Mouse (Mus musculus) R1 (cell line): ENCODE results near the gene Wfdc6a.
"Not testable (repeated sequence)": the region's sequence is repeated elsewhere in the genome, so short reads cannot be mapped to it uniquely, and the experiment has no call there.

Experiments used
- DNase-seq: peaks from one replicate; pipeline ENCODE4 v3.0.0-alpha.2; 2018; ENCODE audit warnings: low read depth, low spot score

The Wfdc6a gene

GRCm38 (mm10) chr2:164585025-164585725 is at the start of gene Wfdc6a:
TSS of gene Wfdc6a (minus strand) at chr2:164585447.
- DNase-seq, result not testable (repeated sequence)

DNA sequence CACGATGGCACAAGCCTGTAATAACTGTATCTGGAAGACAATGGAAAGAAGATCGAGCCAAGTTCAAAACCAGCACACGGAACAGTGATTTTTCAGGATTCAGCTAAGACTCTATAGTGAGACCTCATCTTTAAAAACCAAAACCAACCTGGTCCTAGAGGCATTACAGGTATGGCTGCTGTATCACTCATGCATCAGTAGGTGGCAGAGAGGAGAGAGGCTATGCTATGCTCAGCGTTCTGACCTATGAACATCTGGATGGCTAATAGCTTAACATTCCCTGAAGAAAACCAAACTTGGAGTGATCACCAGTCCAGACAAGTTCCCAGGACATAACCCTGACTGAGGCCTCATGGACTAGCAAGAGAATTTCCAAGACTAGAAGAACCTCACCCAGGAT is 36.5 kb upstream of the Wfdc6a start:
- DNase-seq, result no peak

DNA sequence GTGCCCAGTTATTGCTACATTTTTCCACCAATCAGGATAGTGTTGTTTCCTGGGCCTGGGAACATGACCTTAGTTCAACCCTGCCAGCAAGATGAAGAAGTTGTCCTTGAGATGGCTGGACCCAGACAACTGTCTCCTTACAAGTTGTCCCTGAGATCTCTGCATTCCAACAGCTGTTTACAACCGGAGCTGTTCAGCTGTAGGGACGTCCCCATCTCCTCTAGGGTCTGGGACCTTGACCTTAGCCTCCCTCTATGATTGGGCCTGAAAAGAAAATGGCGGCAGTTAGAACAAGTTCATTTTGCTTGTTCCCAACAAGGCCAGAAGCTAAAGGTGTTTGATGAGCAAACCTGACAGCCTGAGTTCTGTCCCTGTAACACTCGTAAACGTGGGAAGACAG is 33.8 kb upstream of the Wfdc6a start:
- no peak for DNase-seq

GRCm38 (mm10) chr2:164615386-164615785 is 30.1 kb upstream of the Wfdc6a start:
- DNase-seq, result no peak

DNA sequence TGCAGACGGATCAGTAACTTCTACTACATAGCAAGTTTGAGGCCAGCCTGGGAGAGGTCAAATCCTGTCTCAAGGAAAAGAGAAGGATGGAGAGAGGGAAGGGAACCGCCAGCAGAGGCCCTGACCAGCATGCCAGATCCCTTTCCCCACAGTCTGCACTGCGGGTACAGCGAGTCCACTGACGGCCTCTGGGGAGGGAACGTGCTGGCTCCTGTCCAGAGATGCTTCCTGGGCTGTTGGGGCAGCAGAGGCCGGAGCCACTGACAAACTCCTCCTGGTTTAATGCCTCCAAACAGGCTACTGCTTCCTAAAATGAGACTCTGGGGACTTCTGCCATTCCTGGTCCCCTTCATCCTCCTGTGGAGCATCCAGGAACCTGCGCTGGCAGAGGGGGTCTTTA is 28.2 kb upstream of the Wfdc6a start, which contains the start of the genes Wfdc6b and Wfdc8:
Wfdc6b (plus strand) TSS at position 52 of the 400 bp plus-strand sequence.
Wfdc8 (minus strand) TSS at position 156 of the 400 bp plus-strand sequence.
- not testable (repeated sequence) for DNase-seq

- no peak for DNase-seq
Observed at GRCm38 (mm10) chr2:164608781-164609180, 23.5 kb upstream of the Wfdc6a start.

GRCm38 (mm10) chr2:164604411-164604810 is 19.2 kb upstream of the Wfdc6a start:
- no peak for DNase-seq

- DNase-seq, result peak; percentile 69
Observed at GRCm38 (mm10) chr2:164603482-164603881, 18.2 kb upstream of the Wfdc6a start.

DNA sequence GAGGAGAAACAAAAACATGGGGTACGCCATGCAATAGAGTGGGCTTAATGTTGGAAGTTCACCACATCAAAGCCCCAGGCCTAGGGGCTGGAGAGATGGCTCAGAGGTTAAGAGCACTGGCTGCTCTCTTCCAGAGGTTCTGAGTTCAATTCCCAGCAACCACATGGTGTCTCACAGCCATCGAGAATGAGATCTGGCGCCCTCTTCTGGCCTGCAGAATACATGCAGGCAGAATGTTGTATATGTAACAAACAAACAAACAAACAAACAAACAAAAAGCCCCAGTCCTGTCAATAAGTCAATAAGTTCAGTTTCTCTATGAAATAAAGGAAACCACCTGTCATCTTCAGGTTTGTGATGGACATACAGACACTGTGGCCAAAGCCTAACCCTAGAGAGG is 14.9 kb upstream of the Wfdc6a start:
- DNase-seq, result peak; percentile 23

GRCm38 (mm10) chr2:164593494-164593893 is 8.2 kb upstream of the Wfdc6a start, which contains the start of gene Eppin:
TSS of gene Eppin (minus strand) at chr2:164593594.
- no peak for DNase-seq

- peak; percentile 61 for DNase-seq
Observed at GRCm38 (mm10) chr2:164592014-164592413, 6.8 kb upstream of the Wfdc6a start.

DNA sequence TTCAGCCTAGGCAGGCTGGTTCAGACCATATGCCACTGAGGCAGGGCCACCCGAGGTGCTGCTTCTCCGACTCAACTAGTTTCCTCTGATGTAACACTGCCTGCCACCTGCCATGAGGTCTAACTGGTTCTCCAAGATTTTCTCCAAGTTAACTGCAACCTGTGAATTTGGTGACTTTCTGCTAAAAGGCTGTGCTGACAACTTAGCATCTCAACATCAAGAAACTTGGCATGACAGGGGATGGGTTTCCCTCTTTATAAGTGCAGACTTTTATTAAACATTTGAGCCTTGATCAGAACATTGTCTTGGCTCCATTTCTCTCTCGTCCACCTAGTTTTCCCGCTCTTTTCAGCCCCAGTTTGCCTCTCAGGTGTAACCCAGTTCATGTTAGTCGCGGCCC is 11.9 kb downstream of the Wfdc6a start, which contains the start of gene Spint3:
Spint3 (minus strand) TSS at position 101 of the 400 bp plus-strand sequence.
- not testable (repeated sequence) for DNase-seq

DNA sequence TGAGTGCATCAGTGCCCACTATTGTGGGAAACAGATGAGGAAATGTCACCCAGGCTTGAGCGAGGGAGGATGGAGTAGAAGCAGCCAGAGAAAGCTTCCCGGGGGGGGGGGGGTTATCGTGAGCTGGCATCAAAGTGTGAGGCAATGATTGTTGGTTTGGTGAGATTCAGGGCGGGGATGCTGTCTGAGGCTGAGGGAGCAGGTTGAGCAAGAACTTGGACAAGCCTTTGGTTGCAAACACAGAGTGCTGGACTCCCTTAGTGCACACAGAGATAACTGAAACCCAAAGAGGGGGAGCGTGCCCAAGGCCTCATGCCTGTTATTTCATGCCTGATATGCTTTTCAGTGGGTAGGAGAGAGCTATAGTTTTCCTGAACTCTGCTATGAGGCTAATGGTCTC is 17.8 kb downstream of the Wfdc6a start:
- DNase-seq, result no peak

- peak; percentile 49 for DNase-seq
Observed at GRCm38 (mm10) chr2:164566997-164567396, 18.2 kb downstream of the Wfdc6a start.

DNA sequence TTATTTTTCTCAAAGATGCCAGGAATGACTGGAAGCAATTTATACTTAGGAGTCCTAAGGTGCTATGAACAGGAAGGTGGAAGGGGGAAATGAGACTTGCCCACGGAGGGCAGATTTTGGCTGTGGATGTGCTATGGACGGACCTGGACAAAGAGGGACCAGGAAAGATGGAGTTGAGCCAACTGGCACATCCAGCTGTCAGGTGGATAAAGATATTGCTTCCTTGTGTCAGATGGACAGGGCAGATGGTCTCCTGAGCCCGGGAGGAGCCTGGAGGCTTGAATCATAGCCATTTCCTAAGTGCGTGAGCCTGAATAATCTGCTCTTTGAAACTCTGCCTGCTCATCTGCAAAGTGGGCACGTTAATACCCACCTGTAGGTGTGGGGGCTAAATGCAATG is 20.9 kb downstream of the Wfdc6a start:
- DNase-seq, result no peak

DNA sequence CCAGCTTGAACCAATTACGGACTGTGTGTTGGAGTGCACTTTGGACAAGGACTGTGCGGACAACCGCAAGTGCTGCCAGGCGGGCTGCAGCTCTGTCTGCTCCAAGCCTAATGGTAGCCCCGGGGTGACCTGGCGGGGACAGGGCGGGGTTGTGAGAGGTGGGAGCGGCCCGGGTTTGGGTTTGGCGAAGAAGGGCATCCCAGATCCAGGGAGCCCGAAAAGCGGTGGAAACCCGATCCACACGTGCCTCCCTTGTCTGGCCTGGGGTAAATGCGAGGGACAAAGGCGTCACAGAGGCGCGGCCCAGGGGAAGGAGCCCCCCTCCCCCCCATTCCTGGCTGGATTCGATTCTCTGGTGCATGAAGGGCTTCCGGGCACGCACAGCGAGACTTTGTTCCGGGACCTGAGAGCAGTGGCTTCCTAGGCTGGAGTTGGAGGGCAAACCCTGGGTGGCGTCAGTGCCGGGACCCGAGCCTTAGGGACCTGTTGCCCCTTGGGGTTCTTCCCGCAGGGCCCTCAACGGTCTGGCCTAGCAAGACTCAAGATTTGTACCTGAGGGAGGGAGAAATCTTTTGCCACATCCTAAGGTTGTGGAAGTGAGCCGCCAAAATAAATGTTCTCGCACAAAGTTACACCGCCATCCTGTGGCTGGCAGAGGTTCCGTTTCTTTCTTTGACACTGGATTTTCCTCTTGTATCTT is 21.8 kb downstream of the Wfdc6a start:
- DNase-seq, result peak; percentile 76

DNA sequence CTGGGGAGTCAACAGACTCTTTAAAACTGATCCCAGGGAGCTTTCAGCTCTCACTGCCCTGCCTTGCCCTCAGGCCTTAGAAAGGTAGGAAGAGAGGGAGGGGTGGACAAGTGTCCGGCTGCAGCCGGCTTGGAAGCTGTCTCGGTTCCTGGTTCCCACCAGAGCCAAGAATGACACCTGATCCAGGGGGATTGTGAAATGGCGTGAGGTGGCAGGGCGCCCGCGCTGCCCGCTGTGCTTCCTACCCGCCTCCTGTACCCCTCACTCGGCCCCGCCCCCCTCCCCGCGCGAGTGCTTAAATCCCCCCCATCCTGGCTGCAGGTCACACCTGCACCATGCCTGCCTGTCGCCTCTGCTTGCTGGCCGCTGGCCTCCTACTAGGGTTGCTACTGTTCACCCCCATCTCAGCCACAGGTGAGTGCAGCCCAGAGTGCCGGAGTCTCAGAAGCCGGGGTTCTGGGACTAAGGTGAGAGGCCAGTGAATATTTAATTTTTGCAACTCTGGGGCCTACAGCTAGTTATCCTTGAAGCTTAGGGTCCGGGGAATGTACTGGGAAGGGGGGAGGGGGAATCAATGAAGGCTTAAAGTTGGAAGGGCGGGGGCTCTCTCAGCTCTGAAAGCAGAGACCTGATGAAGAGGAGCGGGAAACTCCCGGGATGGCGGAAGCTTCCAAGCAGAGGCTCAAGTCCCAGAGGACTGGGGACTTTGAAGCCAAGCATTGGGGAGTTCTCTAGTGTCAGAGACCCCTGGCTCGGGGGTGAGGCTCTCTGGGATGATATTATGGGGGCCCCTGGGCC is 22.7 kb downstream of the Wfdc6a start, which contains the start of gene Wfdc2:
Wfdc2 (plus strand) TSS at position 23 of the 798 bp plus-strand sequence.
- peak; percentile 45 for DNase-seq

GRCm38 (mm10) chr2:164560106-164560505 is 25.1 kb downstream of the Wfdc6a start:
- no peak for DNase-seq

DNA sequence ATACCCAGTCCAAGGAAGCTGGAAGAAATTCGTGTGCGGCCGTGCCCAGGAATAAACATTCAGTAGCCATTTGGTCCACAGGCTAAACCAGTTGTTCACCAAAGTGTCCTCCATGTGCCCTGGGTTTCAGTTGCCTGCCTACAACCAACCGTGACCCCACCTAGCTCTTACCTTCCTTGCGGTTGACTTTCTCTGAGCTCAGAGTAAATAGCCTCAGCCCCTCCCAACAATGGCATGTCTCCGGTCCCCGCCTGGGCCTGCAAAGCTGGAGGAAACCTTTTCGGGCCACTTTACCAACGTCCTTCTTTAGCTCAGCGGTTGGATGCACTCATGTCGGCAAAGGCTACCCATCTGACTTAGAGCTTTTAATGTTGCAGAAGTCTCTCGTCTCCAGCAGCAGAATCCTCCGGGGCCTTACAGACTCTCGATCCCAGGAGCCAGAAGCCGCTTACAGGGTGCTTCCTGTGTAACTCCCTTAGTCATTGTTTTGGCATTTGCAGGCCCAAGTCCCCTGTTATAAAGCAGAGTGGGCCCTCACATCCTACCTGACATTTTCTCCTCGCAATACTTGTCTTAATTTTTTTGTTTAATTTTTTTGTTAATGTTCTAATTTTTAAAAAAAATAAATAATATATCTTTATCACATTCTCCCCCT is 26.1 kb downstream of the Wfdc6a start:
- DNase-seq, result peak; percentile 82

DNA sequence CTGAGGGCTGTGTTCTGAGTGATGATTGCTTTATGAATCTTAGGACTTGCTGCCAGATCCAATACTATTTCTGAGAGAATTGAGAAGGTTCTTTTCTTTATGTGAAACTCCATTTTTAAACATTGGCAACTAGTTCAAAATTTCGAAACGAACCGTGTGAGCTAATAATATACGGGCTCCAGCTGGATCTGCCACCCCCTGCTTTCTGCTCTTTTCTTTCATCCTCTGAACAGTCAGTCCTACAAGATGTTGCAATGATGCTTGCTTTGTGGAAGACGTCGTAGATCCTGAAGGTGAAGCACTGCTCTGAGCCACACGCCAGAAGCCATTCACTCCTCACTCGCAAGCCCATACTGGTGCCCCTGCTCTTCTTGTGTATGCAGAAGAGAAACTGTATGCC is 26.8 kb downstream of the Wfdc6a start:
- no peak for DNase-seq

GRCm38 (mm10) chr2:164551502-164551901 is 33.7 kb downstream of the Wfdc6a start:
- DNase-seq, result no peak
